Mouse (Mus musculus): ENCODE results near the gene Ap3s2. TPM values are rescaled to one million over a fixed set of nuclear protein-coding genes. Genes with fewer than 3 reads are reported as not detected.

Ap3s2 gene
- total and polyA plus RNA-seq, 3 experiments = 8.3 to 91.2 (median 18.2) TPM

DNA sequence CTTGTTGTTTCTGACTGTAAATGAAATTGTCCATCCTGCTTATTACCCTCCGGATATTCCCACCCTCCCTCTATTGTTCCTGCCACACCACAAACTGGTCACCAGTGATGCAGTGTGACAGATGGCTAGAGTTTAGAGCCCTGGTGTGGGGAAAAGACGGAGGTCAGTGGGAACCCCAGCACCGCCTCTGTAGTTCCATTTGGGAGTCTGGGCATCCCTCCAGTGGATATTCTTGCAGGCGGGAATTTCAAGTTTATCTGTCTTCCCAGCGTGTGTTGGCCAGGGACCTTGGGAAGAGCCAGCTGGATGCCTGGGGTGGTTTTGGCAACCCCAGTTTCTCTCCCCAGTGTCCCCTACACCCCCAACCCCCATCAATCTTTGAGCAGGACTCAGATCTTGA, 14.0 kb upstream of the Ap3s2 start:
- no peaks in the 10 kb centered on the region for H3K9me3 ChIP-seq (replicated peaks; ENCODE audit: insufficient read depth, low read length)
- H3K9ac ChIP-seq (ENCODE audit: control insufficient read depth, low read depth, low read length, poor library complexity, severe bottlenecking) = no peak overlapping the region
- peaks cover 5% of the 10 kb centered on the region in 2 experiments for H3K27me3 ChIP-seq (ENCODE audit: control insufficient read depth in 1 of 2, insufficient read depth in 2 of 2, low read length in 2 of 2)
- no peaks in the 10 kb centered on the region for H3K79me2 ChIP-seq (ENCODE audit: control insufficient read depth, insufficient read depth, low read length, poor library complexity)
- no peak overlapping the region for H3K4me3 ChIP-seq (ENCODE audit: control insufficient read depth in 1 of 2, insufficient read depth in 1 of 2, low read depth in 2 of 2, low read length in 2 of 2)
- no peaks in the 10 kb centered on the region for H3K4me1 ChIP-seq (ENCODE audit: control insufficient read depth in 1 of 2, insufficient read depth in 2 of 2, low read length in 2 of 2)
- no peak for DNase-seq (ENCODE audit: low read depth, low spot score)
- no peak for TF ChIP-seq MAFK (IDR thresholded peaks at IDR 0.05; ENCODE audit: borderline replicate concordance, low read depth, low read length)
- TF ChIP-seq POLR2AphosphoS2 (IDR thresholded peaks at IDR 0.05; ENCODE audit: low read length) = no peak
- no peak for TF ChIP-seq SMC3 (IDR thresholded peaks at IDR 0.05; ENCODE audit: low read depth, low read length)
- TF ChIP-seq GABPA (IDR thresholded peaks at IDR 0.05; ENCODE audit: low read depth, low read length) = no peak
- no peak for TF ChIP-seq CTCF (IDR thresholded peaks at IDR 0.05 in 2 of 3, conservative IDR thresholded peaks at IDR 0.05 in 1 of 3; ENCODE audit: control insufficient read depth in 1 of 3, insufficient read depth in 1 of 3, low read depth in 2 of 3, low read length in 3 of 3, poor library complexity in 1 of 3, severe bottlenecking in 1 of 3)
- TF ChIP-seq KAT2A (conservative IDR thresholded peaks at IDR 0.05; ENCODE audit: low read depth, low read length) = no peak
- no peak for TF ChIP-seq MYB (IDR thresholded peaks at IDR 0.05; ENCODE audit: low read depth, low read length)
- TF ChIP-seq ZMIZ1 (IDR thresholded peaks at IDR 0.05; ENCODE audit: low read depth, low read length) = no peak
- TF ChIP-seq SIN3A (IDR thresholded peaks at IDR 0.05; ENCODE audit: low read length) = no peak
- no peak for TF ChIP-seq RCOR1 (IDR thresholded peaks at IDR 0.05; ENCODE audit: low read depth, low read length)
- no peak for TF ChIP-seq EP300 (IDR thresholded peaks at IDR 0.05; ENCODE audit: low read depth in 1 of 2, low read length in 2 of 2)
- no peak for TF ChIP-seq USF1 (IDR thresholded peaks at IDR 0.05; ENCODE audit: low read depth, low read length)
- no peak for TF ChIP-seq HCFC1 (IDR thresholded peaks at IDR 0.05; ENCODE audit: low read depth, low read length)
- no peak for TF ChIP-seq ETS1 (IDR thresholded peaks at IDR 0.05; ENCODE audit: low read depth, low read length)
- no peak for TF ChIP-seq E2F4 (IDR thresholded peaks at IDR 0.05; ENCODE audit: borderline replicate concordance, low read depth, low read length)
- no peak for TF ChIP-seq TBP (IDR thresholded peaks at IDR 0.05; ENCODE audit: low read depth, low read length)
- TF ChIP-seq ZNF384 (IDR thresholded peaks at IDR 0.05; ENCODE audit: low read depth, low read length) = no peak
- no peak overlapping the region for H3K27ac ChIP-seq (ENCODE audit: control insufficient read depth, low read depth, low read length)
- no peaks in the 10 kb centered on the region for H3K36me3 ChIP-seq (ENCODE audit: control insufficient read depth in 1 of 2, insufficient read depth in 2 of 2, low read length in 2 of 2)

DNA sequence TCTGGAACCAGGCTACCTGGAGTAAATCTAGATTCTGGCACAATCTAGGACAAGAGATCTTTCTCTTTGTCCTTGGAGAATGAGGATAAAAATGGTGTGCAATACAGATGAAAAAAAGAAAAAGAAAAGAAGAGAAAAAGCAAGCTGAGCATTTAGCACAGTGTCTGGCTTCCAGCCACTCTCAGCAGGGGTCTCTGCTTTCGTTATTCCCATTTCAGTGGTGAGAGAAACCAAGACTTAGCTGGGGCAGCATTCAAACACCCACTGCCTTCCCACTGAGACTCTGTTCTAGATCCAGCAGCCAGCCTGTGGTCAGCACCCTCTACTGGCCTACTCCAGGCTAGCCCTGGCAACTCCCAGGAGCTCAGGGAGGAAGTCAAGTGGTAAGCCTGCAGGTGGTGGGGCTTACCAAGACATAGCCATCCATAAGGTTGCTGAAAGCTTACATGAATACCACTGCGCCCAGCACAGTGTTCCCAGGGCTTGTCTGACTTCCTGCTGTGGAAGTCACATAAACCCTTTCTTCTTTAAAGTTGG, 8.1 kb upstream of the Ap3s2 start:
- Histone ChIP-seq H3K27ac (ENCODE audit: control insufficient read depth, low read depth, low read length) (no peak overlapping the region), H3K9me3 (replicated peaks; ENCODE audit: insufficient read depth, low read length) (no peaks in the 10 kb centered on the region), H3K4me1 (ENCODE audit: control insufficient read depth in 1 of 2, insufficient read depth in 2 of 2, low read length in 2 of 2) (no peaks in the 10 kb centered on the region), H3K36me3 (ENCODE audit: control insufficient read depth in 1 of 2, insufficient read depth in 2 of 2, low read length in 2 of 2) (no peaks in the 10 kb centered on the region), H3K79me2 (ENCODE audit: control insufficient read depth, insufficient read depth, low read length, poor library complexity) (no peaks in the 10 kb centered on the region), H3K9ac (ENCODE audit: control insufficient read depth, low read depth, low read length, poor library complexity, severe bottlenecking) (no peak overlapping the region), H3K27me3 (ENCODE audit: control insufficient read depth in 1 of 2, insufficient read depth in 2 of 2, low read length in 2 of 2) (no peaks in the 10 kb centered on the region; a peak in 2 of 4 replicates), H3K4me3 (ENCODE audit: control insufficient read depth in 1 of 2, insufficient read depth in 1 of 2, low read depth in 2 of 2, low read length in 2 of 2) (no peak overlapping the region)
- no peak for DNase-seq (ENCODE audit: low read depth, low spot score)
- TF ChIP-seq CTCF (IDR thresholded peaks at IDR 0.05 in 2 of 3, conservative IDR thresholded peaks at IDR 0.05 in 1 of 3; ENCODE audit: control insufficient read depth in 1 of 3, insufficient read depth in 1 of 3, low read depth in 2 of 3, low read length in 3 of 3, poor library complexity in 1 of 3, severe bottlenecking in 1 of 3) (peak in 2 of 3 experiments; percentile 20 to 27; a peak in 2 of 6 replicates), UBTF (IDR thresholded peaks at IDR 0.05; ENCODE audit: borderline replicate concordance, insufficient read depth, low read depth, low read length) (no peak), BHLHE40 (IDR thresholded peaks at IDR 0.05; ENCODE audit: borderline replicate concordance, low read depth, low read length) (no peak)

Data from MEL (cell line).